Mouse (Mus musculus): ENCODE measurements around the gene Gm20388.

The Gm20388 gene

DNA sequence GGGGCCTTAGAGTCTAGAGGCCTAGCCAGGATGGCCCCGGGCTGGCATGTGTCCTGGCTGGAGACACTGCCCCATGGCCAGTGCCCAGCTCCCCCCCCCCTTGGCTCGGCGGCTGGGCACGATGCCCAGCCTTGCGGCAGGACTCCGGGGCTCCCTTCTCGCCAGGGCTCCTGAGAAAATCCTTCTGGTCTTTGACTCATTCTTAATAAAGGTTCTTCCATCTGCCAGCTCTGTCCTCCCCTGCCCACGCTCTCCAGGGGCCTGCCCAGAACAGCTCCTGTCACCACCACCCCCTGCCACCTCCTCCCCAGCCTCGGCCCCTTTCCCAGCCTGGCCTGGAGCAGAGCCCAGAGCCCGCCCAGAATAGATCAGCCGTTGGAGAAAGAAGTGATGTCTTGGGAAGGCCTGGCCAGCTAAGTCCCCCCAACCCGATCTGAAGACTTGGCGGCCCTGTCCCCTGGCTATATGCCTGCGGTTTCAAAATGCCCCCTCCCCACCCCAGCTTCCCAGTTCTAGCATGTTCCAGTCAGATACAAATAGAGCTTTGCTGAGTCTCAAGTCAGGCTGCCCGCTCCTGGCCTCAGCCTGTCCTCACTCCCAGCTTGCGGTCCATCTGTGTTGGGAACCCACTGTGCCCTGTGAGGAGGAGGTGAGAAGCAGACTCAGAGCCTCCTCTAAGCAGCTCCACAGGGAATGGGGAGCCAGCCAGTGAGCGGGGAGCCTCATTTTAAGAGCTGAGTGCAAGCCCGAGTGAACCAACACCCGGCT is 472.0 kb downstream of the Gm20388 start:
- in situ Hi-C loops (cut with MboI, MseI): no loop called here

DNA sequence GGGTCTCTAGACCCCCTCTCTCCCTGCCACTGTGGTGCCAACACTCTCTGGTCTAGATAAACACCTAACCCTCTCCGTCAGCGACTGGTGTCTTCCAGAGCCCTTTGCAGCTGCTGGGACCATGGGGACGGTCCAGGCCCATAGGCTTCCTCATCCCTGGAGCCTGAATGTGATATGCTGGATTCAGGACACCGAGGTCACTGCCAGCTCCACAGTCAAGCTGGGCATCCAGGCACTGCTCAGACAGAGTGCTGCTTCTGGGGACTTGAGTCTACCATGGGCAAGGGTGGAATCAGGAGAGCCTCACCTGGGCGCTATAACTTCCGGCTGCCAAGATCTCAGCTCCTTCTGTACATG is 472.5 kb downstream of the Gm20388 start:
- in situ Hi-C loops (cut with MboI, MseI): no loop called here

DNA sequence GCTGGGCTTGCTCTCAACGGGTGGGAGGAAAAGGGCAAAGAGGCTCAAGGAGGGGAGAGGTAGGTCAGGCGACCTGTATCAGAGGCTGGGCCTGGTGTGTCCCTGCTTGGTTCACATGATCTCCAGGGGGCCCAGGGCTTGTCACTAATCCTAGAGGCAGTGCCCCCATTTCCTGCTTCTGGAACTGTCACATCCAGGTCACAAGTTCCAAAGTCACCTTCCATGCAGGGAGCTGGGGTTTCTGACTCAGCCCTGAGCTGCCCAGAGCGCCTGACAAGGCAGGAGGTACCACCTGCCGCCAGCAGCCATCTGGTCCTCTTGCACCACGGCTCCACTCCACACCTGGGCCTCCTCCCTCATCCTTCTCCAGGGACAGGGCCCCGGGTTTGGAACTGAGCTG is 473.1 kb downstream of the Gm20388 start:
- in situ Hi-C loops (cut with MboI, MseI): no loop called here

DNA sequence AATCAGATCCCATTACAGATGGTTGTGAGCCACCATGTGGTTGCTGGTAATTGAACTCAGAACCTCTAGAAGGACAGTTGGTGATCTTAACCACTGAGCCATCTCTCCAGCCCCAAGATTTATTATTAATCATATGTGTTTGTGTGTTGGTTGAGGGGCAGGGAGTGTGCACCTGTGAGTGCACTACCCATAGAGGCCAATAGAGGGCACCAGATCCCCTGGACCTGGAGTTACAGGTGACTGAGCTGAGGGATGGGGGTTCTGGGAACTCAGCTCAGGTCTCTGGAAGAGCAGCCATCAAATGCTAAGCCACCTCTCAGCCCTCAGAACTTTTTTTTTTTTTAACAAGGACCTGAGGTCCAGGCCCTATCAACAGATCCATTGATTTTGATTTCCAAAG is 474.1 kb downstream of the Gm20388 start:
- in situ Hi-C loops (cut with MboI, MseI): no loop called here

DNA sequence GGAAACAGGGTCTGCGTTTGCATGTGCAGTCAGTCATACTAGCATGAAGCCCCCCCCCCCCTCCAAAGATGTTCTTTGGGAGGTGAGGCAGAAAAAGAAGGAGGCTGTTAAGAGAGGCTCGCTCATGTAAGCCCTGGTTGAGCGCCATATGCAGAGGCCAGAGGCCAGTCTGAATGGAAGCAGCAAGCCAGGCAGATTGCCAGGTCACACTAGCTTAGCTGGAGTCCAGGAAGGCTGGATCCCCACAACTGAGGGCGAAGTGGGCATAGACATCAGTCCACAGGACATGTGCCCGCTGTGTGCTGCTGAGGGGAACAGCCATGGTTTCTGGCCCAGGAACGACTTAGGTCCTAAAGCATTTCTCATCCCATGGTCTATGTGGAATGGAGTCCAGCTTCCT is 477.6 kb downstream of the Gm20388 start:
- in situ Hi-C loops (cut with MboI, MseI): no loop called here

DNA sequence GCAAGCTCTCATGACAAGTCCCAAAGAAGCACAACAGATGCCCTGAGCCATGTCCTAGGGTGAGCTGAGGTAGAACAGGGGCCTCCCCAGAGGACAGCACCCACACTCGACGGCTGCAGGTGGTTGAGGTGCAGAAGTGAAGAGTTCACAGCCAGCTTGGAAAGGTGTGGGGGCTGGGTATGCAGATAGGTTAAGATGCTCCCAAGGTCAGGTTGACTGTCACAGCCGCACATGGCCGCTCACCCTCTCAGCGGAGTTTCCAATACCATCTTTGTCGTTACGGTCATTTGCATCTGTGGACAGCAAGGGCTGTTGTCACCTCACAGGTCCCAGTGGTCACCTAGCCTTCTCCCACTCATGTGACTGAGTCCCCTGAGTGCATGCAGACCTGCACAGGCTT is 480.0 kb downstream of the Gm20388 start:
- in situ Hi-C loops (cut with MboI, MseI): no loop called here

DNA sequence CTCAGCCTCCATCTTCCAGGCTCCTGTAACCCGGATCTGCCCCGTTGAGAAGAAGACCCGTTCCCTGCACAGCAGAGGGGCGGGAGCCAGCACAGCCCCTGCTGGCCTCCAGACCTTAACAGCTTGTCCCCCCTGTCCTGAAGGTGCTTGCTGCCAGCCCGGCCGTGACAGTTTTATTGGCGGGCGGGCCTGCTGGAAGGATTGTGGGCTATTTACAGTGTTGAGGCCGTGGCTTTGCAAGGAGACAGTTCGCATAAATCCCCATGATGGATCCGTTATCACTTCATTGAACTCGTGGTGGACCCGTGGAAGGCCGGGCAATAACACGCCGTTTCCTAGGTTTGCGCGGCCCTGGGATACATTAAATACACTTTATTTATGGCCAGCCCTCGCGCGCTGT is 481.2 kb downstream of the Gm20388 start:
- in situ Hi-C loops (cut with MboI, MseI): no loop called here

DNA sequence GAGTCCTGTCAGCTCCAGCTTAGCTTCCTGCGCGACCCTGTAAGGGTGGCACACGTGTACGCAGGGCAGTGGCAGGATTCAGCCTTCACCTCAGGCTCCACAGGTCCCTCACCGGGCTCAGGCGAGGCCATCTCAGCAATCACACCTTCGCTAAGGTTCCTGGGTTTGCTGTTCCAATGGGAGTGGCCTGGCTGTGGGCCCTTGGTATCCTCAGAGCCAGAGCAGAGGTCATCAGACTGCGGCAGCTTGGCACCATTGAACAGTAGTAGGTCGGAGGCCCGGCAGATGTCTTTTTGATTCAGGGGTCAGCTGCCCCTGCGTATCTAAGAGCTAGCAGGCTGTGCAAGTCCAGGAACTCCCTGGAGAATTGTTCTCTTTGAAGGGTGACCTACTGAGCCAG is 482.4 kb downstream of the Gm20388 start:
- in situ Hi-C loops (cut with MboI, MseI): no loop called here

DNA sequence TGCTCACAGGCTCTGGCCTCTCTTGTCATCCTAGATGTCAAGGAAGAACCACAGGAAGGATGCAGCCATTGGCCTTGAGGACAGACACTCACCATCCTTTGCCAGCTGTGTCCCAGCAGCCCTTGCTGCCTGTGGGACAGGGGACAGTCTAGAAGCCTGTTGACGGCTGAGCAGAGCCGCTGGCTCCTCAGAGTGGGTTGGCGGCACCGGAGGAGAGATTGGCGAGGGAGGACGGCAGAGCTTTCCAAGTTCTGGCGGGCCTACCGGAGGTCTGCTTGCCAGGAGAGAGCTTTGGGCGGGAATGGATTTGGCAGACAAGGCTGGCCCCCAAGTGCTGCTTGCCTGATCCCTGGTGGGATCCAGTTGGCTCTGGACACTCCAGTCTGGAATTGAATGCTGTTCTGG is 483.2 kb downstream of the Gm20388 start:
- in situ Hi-C loops (cut with MboI, MseI): no loop called here

DNA sequence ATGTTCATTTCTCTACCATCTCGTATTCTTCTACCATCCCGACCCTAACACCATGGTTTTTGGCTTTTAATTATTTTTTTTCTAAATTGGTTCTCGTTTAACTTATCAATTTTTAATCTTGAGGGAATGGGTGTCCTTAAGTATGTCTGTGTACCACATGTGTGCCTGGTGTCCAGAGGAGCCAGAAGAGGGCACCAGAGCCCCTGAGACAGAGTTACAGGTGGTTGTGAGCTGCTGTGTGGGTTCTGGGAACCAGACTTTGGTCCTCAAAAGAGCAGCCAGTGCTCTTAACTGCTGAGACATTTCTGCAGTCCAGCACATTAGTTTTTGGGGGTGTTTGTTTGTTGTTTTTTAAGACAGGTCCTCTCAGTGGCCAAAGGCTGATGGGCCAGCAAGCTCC is 485.3 kb downstream of the Gm20388 start:
- in situ Hi-C loops (cut with MboI, MseI): no loop called here

DNA sequence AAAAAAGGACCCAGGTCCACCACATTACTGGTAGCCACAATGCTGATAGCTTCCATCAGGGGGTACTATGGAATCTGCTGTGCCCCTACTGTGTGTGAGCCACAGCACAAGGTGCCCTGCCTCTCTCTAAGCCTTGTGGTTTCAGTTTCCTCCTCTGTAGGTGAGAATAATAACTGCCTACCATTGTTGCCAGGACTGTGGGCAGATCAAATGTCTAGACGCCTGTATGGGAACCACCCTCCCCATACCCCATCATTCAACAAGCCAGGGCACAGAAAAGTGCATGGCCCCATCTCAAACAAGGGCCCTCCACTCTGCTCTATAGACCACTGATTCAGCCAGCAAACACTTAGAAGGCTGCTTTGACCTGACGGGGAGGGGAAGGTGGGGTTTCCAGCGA is 486.1 kb downstream of the Gm20388 start:
- in situ Hi-C loops (cut with MboI, MseI): no loop called here

DNA sequence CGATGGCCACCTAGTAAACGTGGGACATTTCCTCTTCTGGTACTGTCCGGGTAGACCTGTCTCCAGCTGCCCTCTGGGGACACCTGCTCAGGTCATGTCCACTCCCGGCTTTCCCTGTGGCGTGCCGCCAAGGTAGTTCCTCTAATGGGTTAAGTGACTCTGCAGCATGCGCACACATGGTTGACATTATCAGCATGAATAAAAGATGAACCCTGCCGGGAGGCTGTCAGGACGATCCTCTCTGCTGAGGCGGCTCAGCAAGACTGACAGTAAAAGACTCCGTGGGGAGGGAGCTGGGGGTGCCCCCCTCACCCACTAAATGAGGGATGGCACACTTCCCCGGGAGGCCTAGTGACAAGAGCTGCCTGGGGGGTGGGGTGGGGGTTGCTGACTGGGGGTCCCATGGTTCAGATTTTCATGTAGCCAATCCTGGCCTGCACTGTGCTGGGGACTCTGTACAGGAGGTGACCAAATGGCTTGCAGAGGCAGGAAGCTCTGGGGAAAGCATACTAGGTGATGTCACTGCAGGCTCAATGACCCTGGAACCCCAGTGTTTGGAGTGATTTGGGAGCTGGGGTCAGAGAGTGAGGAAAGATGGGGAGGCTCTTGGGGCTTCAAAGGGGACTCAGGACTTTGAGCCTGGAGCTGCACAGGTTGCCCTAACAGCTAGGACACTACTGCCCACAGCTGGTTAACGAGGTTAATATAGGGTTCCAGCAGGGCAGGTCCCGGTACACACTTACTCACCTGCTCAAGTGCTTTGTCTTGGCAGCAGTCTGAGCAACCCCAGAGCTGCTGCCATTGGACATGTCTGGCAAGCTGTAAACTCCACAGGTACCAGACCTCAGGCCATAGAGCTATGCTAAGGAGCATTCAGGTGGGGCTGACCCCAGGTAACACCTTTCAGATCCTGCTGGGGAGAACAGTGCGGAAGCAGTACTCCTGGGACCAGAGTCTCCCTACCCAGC is 487.1 kb downstream of the Gm20388 start:
- in situ Hi-C loops (cut with MboI, MseI): no loop called here

DNA sequence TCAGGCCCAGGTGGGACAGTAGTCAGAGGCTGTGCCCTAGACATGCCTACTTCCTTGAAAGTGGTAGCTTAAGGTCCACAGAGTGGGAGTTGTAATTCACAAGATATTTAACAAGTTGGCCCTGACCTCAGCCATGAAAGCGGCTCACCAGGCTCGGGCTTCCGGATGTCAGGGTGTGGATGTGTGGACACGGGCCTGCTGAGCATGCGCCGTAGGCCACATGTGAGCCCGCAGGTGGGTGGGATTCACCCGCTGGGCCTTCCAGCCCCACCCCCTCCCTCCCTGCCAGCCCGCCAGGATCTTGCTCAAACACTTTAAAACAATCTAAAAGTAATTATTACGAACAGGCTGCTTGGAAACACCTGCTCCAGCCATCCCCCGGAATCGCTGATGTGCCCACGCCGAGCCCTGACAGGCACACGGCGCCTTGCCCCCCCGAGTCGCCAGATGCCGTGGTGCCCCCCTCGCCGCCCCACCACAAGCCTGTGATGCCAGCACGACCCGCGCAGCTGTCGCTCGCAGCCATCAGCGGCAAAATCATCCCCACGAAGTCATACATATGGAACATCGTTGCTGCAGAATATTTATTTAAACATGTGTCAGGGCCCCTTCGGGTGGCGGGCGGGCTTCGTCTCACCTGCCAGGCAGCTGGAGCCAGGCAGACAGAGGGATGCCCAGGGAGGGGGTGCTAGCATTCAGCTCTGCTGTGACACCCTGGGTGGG is 488.7 kb downstream of the Gm20388 start:
- in situ Hi-C loops (cut with MboI, MseI): no loop called here

DNA sequence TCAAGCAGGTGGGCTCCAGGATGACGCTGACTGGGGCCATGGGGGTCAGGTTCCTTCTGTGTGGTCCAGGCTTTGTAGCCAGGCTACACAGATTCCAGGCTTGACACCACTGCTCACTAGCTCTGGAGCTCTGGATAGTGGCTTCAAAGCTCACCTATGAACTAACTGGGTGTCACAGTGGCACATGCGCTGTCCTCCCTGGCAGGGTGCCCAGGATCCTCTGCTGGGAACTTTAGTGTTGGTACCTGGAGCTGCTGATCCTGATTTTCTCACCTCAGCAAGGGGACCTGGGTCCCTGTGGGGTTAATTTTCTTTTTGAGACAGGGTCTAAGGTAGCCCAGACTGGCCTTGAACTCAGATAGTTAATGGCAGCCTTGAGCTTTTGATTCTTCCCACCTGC is 490.6 kb downstream of the Gm20388 start:
- in situ Hi-C loops (cut with MboI, MseI): no loop called here

DNA sequence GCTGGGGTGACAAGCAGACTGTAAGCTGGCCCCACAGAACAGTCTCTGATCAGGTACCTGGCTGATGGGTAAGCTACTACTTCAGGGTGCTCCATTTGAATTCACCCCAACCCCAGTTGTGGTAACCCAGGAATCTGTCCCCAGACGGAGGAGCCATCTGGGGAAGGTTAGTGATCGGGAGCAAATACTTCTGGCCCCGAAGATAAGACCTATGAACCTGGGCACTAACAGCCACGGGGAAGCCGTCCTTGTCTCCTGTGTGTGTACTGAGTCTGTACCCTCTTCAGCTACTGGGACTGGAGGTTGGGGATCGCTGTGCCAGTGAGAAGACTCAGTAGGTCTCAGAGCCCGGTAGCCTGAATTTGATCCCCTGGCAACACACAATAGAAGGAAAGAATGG is 491.1 kb downstream of the Gm20388 start:
- in situ Hi-C loops (cut with MboI, MseI): no loop called here

DNA sequence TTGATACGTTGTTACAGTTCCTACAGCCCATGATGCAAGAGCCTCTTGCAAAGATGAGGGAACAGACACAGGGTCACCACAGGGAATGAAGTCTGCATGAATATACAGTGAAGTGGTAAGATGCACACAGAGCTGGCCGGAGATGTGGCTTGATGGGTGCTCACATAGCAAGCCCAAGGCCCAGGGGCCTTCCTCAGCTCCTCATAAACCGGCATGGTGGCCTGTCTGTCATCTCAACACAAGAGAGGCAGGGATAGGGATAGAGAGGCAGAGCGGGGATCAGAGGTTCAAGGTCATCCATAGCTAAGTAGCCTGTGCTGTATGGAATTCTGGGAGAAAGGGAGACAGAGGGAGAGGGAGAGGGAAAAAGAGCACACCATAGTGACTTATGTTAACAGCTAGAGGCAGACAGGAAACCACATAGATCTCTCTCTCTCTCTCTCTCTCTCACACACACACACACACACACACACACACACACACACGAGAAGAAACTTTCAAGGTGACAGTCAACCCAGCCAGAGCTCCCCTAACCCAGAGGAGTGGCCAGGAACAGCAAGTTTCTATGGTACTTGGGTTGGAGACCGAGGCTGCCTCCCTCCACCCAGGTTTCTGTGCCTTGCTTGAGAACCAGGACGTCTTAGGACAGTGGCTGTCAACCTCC is 493.1 kb downstream of the Gm20388 start:
- in situ Hi-C loops (cut with MboI, MseI): no loop called here

DNA sequence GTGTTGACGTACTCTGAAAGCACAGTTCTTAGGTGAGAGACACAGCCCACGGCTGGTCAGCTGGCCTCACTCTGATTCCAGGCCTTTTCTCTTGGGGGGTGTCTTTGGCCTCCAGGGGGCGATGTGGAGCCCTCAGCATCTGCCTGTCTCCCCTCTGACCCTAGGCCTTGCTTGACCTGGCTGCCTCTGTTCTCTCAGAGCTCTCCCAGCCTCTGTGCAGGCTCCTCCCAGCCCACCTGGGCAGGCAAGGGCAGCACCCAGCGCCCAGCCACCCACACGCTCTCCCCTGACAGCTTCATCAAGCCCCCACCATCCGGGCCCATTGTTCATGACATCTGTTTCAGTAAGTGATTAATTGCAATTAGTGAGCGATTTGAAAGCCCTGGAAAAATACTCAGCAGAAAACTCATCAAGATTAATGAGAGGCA is 494.0 kb downstream of the Gm20388 start:
- in situ Hi-C loops (cut with MboI, MseI): no loop called here

DNA sequence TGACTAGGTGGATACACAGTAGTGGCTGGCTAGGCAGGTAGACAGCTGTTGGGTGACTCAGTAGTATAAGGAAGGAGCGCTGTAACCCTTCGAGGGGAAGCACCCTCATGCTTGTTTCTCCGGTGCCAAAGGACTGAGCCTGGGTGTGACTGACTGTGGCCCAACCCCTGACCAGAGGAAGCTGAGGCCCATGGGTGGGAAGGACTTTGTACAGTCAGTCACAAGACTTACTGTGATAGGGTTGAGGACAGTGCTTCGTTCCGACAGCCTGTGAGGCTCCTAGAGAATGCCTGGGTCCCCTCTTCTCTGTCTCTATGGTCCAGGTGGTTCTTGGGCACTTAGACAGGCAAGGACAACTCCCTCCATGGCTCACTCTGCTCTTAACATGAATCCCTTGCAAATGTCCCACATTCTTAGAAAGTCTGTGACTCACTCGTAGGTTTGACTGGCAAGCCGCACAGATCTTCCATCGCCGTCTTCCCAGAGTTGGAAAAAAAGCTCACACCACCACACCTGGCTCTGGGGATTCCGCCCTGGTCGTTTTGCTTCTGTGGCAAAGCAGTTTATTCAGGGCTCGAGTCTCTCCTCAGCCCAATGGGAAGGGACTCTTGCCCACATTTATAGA is 495.5 kb downstream of the Gm20388 start:
- in situ Hi-C loops (cut with MboI, MseI): no loop called here

DNA sequence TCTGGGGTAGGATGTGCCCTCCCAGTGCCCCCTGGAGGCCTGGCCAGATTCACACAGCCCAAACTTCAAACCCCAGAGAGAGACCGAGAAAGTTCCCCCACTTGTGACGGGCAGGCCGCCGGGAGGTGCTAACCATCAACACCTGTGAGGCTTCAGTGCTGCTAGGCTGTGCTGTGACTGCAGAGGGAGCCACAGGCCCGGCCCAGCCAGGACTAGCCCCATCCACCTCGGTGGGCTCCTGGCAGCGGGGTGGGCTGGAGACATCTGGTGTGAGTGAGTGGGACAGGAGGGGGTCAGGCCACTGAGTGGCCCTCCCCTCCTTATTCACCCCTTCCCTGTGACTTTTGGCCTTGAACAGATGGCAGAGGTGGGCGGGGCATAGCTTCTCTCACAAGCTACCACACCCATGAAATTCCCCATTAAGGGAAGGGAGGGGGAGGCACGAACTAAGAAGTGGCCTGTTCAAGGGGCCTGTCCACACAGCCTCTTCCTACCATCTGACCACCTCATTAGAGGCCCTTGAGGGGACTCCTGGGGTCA is 497.1 kb downstream of the Gm20388 start:
- in situ Hi-C loops (cut with MboI, MseI): no loop called here

DNA sequence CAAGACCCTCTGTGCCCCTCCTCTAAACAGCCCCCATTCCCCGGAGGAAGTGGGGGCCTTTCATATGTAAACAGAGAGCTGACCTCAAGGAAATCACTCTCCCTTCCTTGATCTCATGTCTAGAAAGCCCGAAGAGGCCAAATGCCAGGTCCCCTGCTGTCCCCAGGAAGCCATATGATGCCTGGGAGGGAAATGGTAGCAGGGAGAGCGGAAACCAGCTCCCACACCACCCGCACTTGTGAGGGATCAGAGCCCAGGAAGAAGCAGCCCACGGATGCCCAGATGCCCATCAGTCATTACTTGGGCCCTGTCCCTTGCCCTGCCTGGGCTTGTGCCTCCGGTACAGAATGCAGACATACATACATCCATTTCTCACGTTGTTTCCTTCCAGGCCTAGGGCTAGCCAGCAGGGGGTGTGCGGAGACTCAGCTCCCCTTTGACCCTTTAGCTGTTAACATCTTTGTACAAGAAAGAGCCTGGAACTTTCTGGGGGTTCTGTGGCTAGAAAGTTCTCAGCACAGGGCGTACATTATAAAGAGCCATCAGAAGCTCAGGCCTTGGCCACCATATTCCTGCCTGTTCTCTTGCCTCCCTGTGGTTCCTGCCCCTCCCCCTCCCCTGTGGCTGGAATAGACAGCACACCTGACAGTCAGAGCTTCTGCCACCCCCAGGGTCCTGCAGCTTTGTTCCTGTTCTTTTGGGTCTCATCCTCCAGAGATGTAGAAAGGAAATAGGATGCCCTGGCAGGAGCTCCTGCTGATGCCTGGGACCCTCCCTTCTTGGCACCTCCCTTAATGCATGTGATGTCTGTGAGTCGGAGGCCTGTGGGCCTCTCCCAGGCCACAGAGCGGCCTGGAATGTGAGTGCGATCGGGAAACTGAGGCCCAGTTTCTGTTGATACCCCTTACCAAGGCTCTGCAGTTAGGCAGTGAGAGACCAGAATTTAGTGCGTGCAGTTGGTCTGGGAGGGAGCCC is 497.9 kb downstream of the Gm20388 start:
- in situ Hi-C loops (cut with MboI, MseI): no loop called here

Data from T-helper 1 cell (primary cell).